Mouse (Mus musculus) embryonic facial prominence, embryonic 11.5 days (tissue): ENCODE measurements around the gene Slc27a4. TPM values are rescaled to one million over a fixed set of nuclear protein-coding genes. Genes with fewer than 3 reads are reported as not detected.
A peak's percentile ranks its signal among the peaks of the same experiment; 100 is the strongest.

Source experiments
- ATAC-seq: fragments of 200-750 bp; cut with Nextera tagmentation; replicated peaks from 2 replicates; pipeline ENCODE4 v1.8.0; 2017; ENCODE audit warnings: low read depth; ENCODE audit not compliant: insufficient number of reproducible peaks, low FRiP score, low TSS enrichment
- DNase-seq: peaks from one replicate; pipeline ENCODE4 v3.0.0-alpha.2; 2015; ENCODE audit warnings: low spot score
- H3K27ac ChIP-seq: fragments of 300-500 bp; sonication (generic); replicated peaks from 2 replicates; pipeline ENCODE4 v1.5.1; 2014; ENCODE audit warnings: mild to moderate bottlenecking, low read depth, low read length, control low read depth
- H3K27me3 ChIP-seq: fragments of 300-500 bp; sonication (generic); 2 replicates; pipeline ENCODE4 v1.6.1; 2014; ENCODE audit warnings: mild to moderate bottlenecking, low read length, moderate library complexity, mixed read lengths; ENCODE audit not compliant: control insufficient read depth, insufficient read depth
- H3K36me3 ChIP-seq: fragments of 300-500 bp; sonication (generic); replicated peaks from 2 replicates; pipeline ENCODE4 v1.6.1; 2014; ENCODE audit warnings: low read depth, mild to moderate bottlenecking, low read length, moderate library complexity, mixed read lengths; ENCODE audit not compliant: control insufficient read depth, insufficient read depth
- H3K4me1 ChIP-seq: fragments of 300-500 bp; sonication (generic); 2 replicates; pipeline ENCODE4 v1.6.1; 2014; ENCODE audit warnings: low read length, mixed read lengths; ENCODE audit not compliant: control insufficient read depth, insufficient read depth
- H3K4me2 ChIP-seq: fragments of 300-500 bp; sonication (generic); 2 replicates; pipeline ENCODE4 v1.6.1; 2014; ENCODE audit warnings: low read depth, mild to moderate bottlenecking, control low read depth, low read length, moderate library complexity
- H3K4me3 ChIP-seq: fragments of 300-500 bp; sonication (generic); 2 replicates; pipeline ENCODE4 v1.5.1; 2014; ENCODE audit warnings: low read depth, low read length, control low read depth
- H3K9ac ChIP-seq: fragments of 300-500 bp; sonication (generic); replicated peaks from 2 replicates; pipeline ENCODE4 v1.6.1; 2014; ENCODE audit warnings: mild to moderate bottlenecking, control low read depth, low read length
- H3K9me3 ChIP-seq: fragments of 300-500 bp; sonication (generic); replicated peaks from 2 replicates; pipeline ENCODE4 v1.6.1; 2016; ENCODE audit warnings: mild to moderate bottlenecking, low read length, inconsistent platforms, mixed read lengths; ENCODE audit not compliant: control insufficient read depth
- WGBS: fragments of 180-500 bp; shearing (Covaris S2); extraction: QIAGEN DNeasy Blood & Tissue Kit; methylation state at CpG from one replicate; pipeline ENCODE4 v1.1.7; 2014; 5-methylcytosine and 5-hydroxymethylcytosine counted together
- polyA plus RNA-seq: library from polyadenylated mRNA; unstranded; fragments of >200 nt; fragmentation: Nextera tagmentation; extraction: Ambion mirVana; gene quantifications from 2 replicates; pipeline ENCODE4 v1.2.1, GENCODE M21; 2014

Slc27a4 gene
- polyA plus RNA-seq: 11.0 and 11.3 TPM in 2 replicates

- Histone ChIP-seq H3K27ac (0 out of 2 replicates have a peak within 1 kb of the TSS, but pooled peaks have one; percentile 13), H3K4me3 (peak within 1 kb of the TSS; percentile 84), H3K27me3 (no peaks in the 10 kb centered on the region), H3K9me3 (no peaks in the 10 kb centered on the region), H3K4me2 (peak within 1 kb of the TSS; percentile 87), H3K9ac (peak within 1 kb of the TSS; percentile 86), H3K36me3 (no peaks in the 10 kb centered on the region), H3K4me1 (no peaks in the 10 kb centered on the region; the same call in 1 of the 2 replicates)
- DNase-seq (peak; percentile 98), ATAC-seq (peak; percentile 96)
- WGBS: 5% methylated on average over 28 of the region's 28 CpGs
Observed at GRCm38 (mm10) chr2:29802075-29802826, at the start of gene Slc27a4. Slc27a4 (plus strand) TSS chr2:29802634.

GRCm38 (mm10) chr2:29755693-29756092, 46.7 kb upstream of the Slc27a4 start:
- Histone ChIP-seq H3K27ac (no peak overlapping the region), H3K4me3 (no peak overlapping the region), H3K4me2 (no peak overlapping the region), H3K9ac (no peak overlapping the region), H3K9me3 (no peaks in the 10 kb centered on the region), H3K27me3 (peaks cover 19% of the 10 kb centered on the region), H3K36me3 (no peaks in the 10 kb centered on the region), H3K4me1 (peaks cover 5% of the 10 kb centered on the region)
- ATAC-seq (no peak), DNase-seq (no peak)

- H3K9me3 ChIP-seq: no peaks in the 10 kb centered on the region
- peak; percentile 84 for DNase-seq
- H3K9ac ChIP-seq: no peak overlapping the region
- H3K4me2 ChIP-seq: no peak overlapping the region
- ATAC-seq: 0 out of 2 replicates have a peak, but pooled peaks have one; percentile 12
- no peaks in the 10 kb centered on the region for H3K27me3 ChIP-seq
- WGBS: 0% methylated on average over 1 of the region's 1 CpGs
- H3K4me3 ChIP-seq: no peak overlapping the region
- no peaks in the 10 kb centered on the region for H3K36me3 ChIP-seq
- no peak overlapping the region for H3K27ac ChIP-seq
- no peaks in the 10 kb centered on the region for H3K4me1 ChIP-seq
Observed at GRCm38 (mm10) chr2:29764831-29765230, 37.6 kb upstream of the Slc27a4 start.

GRCm38 (mm10) chr2:29767976-29768709, 34.3 kb upstream of the Slc27a4 start:
- no peak overlapping the region for H3K9ac ChIP-seq
- H3K36me3 ChIP-seq: no peaks in the 10 kb centered on the region; the same call in 1 of the 2 replicates
- 70% methylated on average over 11 of the region's 11 CpGs for WGBS
- no peaks in the 10 kb centered on the region for H3K4me1 ChIP-seq
- no peak overlapping the region for H3K4me2 ChIP-seq
- no peaks in the 10 kb centered on the region for H3K9me3 ChIP-seq
- no peak overlapping the region for H3K27ac ChIP-seq
- DNase-seq (no peak), ATAC-seq (no peak)
- no peaks in the 10 kb centered on the region for H3K27me3 ChIP-seq
- H3K4me3 ChIP-seq: no peak overlapping the region

- Histone ChIP-seq H3K4me3 (no peak overlapping the region), H3K4me2 (no peak overlapping the region), H3K27me3 (no peaks in the 10 kb centered on the region), H3K9ac (no peak overlapping the region), H3K4me1 (no peaks in the 10 kb centered on the region), H3K9me3 (no peaks in the 10 kb centered on the region), H3K36me3 (peaks cover 2% of the 10 kb centered on the region), H3K27ac (no peak overlapping the region)
- ATAC-seq (no peak), DNase-seq (no peak)
- WGBS: 71% methylated on average over 9 of the region's 9 CpGs
Observed at GRCm38 (mm10) chr2:29768901-29769300, 33.5 kb upstream of the Slc27a4 start.

GRCm38 (mm10) chr2:29770162-29770561, 32.3 kb upstream of the Slc27a4 start:
- no peak overlapping the region for H3K4me3 ChIP-seq
- no peak for DNase-seq
- H3K4me2 ChIP-seq: no peak overlapping the region
- peaks cover 3% of the 10 kb centered on the region for H3K36me3 ChIP-seq
- no peaks in the 10 kb centered on the region for H3K27me3 ChIP-seq
- no peak for ATAC-seq
- no peaks in the 10 kb centered on the region for H3K9me3 ChIP-seq
- no peak overlapping the region for H3K9ac ChIP-seq
- no peak overlapping the region for H3K27ac ChIP-seq
- no peaks in the 10 kb centered on the region for H3K4me1 ChIP-seq

GRCm38 (mm10) chr2:29771611-29772461, 30.6 kb upstream of the Slc27a4 start:
- H3K4me1 ChIP-seq: no peaks in the 10 kb centered on the region

More at GRCm38 (mm10) chr2:29771611-29772461, 30.6 kb upstream of the Slc27a4 start:
- Histone ChIP-seq H3K36me3 (peaks cover 3% of the 10 kb centered on the region), H3K9ac (no peak overlapping the region), H3K27me3 (no peaks in the 10 kb centered on the region), H3K4me3 (no peak overlapping the region), H3K27ac (no peak overlapping the region), H3K4me2 (no peak overlapping the region), H3K9me3 (no peaks in the 10 kb centered on the region)
- ATAC-seq (no peak), DNase-seq (no peak)
- WGBS: 91% methylated on average over 8 of the region's 8 CpGs
